Mouse (Mus musculus): ENCODE results near the gene Pcx. TPM values are rescaled to one million over a fixed set of nuclear protein-coding genes. Genes with fewer than 3 reads are reported as not detected.

Gene Pcx
- 24.8 and 25.2 TPM in 2 replicates for polyA plus RNA-seq (2016; fragmentation: Nextera tagmentation; extraction: Ambion mirVana)

- Histone ChIP-seq H3K27me3 (peaks cover 4% of the 10 kb centered on the region; the same call in 1 of the 2 replicates), H3K27ac (0 out of 2 replicates have a peak within 1 kb of the TSS, but pooled peaks have one; percentile 1), H3K4me3 (peak within 1 kb of the TSS; percentile 49), H3K4me2 (replicated peaks) (peak within 1 kb of the TSS; percentile 87), H3K36me3 (no peaks in the 10 kb centered on the region), H3K9me3 (replicated peaks) (no peaks in the 10 kb centered on the region), H3K4me1 (peaks cover 11% of the 10 kb centered on the region), H3K9ac (peak within 1 kb of the TSS; percentile 60)
- peak; percentile 100 for ATAC-seq (ENCODE audit: low FRiP score)
- under 1% methylated on average over 82 of the region's 82 CpGs for WGBS
Measured at GRCm38 (mm10) chr19:4509986-4510963, at the start of gene Pcx. TSS of gene Pcx (plus strand) at chr19:4510472.

- ATAC-seq (ENCODE audit: low FRiP score): no peak
- H3K27ac ChIP-seq: no peak overlapping the region
- H3K9ac ChIP-seq: no peak overlapping the region
- 92% methylated on average over 8 of the region's 8 CpGs for WGBS
- H3K27me3 ChIP-seq: no peaks in the 10 kb centered on the region
- H3K9me3 ChIP-seq (replicated peaks): no peaks in the 10 kb centered on the region
- no peak overlapping the region for H3K4me2 ChIP-seq (replicated peaks)
- no peaks in the 10 kb centered on the region for H3K4me1 ChIP-seq
- no peak overlapping the region for H3K4me3 ChIP-seq
- no peaks in the 10 kb centered on the region for H3K36me3 ChIP-seq
Measured at GRCm38 (mm10) chr19:4461981-4462380, 48.3 kb upstream of the Pcx start.

GRCm38 (mm10) chr19:4464666-4465065 is 45.6 kb upstream of the Pcx start:
- no peak for ATAC-seq (ENCODE audit: low FRiP score)
- no peak overlapping the region for H3K4me3 ChIP-seq
- no peak overlapping the region for H3K9ac ChIP-seq
- no peak overlapping the region for H3K4me2 ChIP-seq (replicated peaks)
- no peaks in the 10 kb centered on the region for H3K27me3 ChIP-seq
- H3K9me3 ChIP-seq (replicated peaks): no peaks in the 10 kb centered on the region
- H3K4me1 ChIP-seq: no peaks in the 10 kb centered on the region
- no peaks in the 10 kb centered on the region for H3K36me3 ChIP-seq
- WGBS: 85% methylated on average over 4 of the region's 4 CpGs
- H3K27ac ChIP-seq: no peak overlapping the region

- no peak for ATAC-seq (ENCODE audit: low FRiP score)
- Histone ChIP-seq H3K9ac (no peak overlapping the region), H3K9me3 (replicated peaks) (no peaks in the 10 kb centered on the region), H3K4me3 (no peak overlapping the region), H3K4me1 (no peaks in the 10 kb centered on the region), H3K27me3 (no peaks in the 10 kb centered on the region), H3K36me3 (no peaks in the 10 kb centered on the region), H3K27ac (no peak overlapping the region), H3K4me2 (replicated peaks) (no peak overlapping the region)
- WGBS: 28% methylated on average over 5 of the region's 5 CpGs
Measured at GRCm38 (mm10) chr19:4468363-4468762, 41.9 kb upstream of the Pcx start.

- H3K4me1 ChIP-seq: peaks cover 8% of the 10 kb centered on the region
- 93% methylated on average over 5 of the region's 5 CpGs for whole genome bisulfite sequencing
- no peak for ATAC-seq (ENCODE audit: low FRiP score)
Measured at GRCm38 (mm10) chr19:4473549-4473948, 36.7 kb upstream of the Pcx start.

GRCm38 (mm10) chr19:4474739-4475138 is 35.5 kb upstream of the Pcx start:
- Histone ChIP-seq H3K4me2 (replicated peaks) (no peak overlapping the region), H3K9ac (no peak overlapping the region), H3K9me3 (replicated peaks) (no peaks in the 10 kb centered on the region), H3K4me1 (peaks cover 8% of the 10 kb centered on the region), H3K27ac (no peak overlapping the region), H3K27me3 (peaks cover 47% of the 10 kb centered on the region), H3K36me3 (no peaks in the 10 kb centered on the region), H3K4me3 (no peak overlapping the region)
- no peak for ATAC-seq (ENCODE audit: low FRiP score)
- 51% methylated on average over 3 of the region's 3 CpGs for WGBS

More at GRCm38 (mm10) chr19:4473549-4473948, 36.7 kb upstream of the Pcx start:
- Histone ChIP-seq H3K27ac (no peak overlapping the region), H3K36me3 (no peaks in the 10 kb centered on the region), H3K9ac (no peak overlapping the region), H3K9me3 (replicated peaks) (no peaks in the 10 kb centered on the region), H3K27me3 (peaks cover 38% of the 10 kb centered on the region), H3K4me2 (replicated peaks) (no peak overlapping the region), H3K4me3 (no peak overlapping the region)

GRCm38 (mm10) chr19:4475224-4475925 is 34.9 kb upstream of the Pcx start:
- Histone ChIP-seq H3K4me2 (replicated peaks) (no peak overlapping the region), H3K36me3 (no peaks in the 10 kb centered on the region), H3K9ac (no peak overlapping the region), H3K27ac (no peak overlapping the region), H3K4me3 (no peak overlapping the region), H3K27me3 (peaks cover 50% of the 10 kb centered on the region), H3K9me3 (replicated peaks) (no peaks in the 10 kb centered on the region), H3K4me1 (peaks cover 8% of the 10 kb centered on the region)
- 73% methylated on average over 11 of the region's 11 CpGs for WGBS
- ATAC-seq (ENCODE audit: low FRiP score): no peak

GRCm38 (mm10) chr19:4476601-4477257 is 33.5 kb upstream of the Pcx start:
- ATAC-seq (ENCODE audit: low FRiP score): peak; percentile 79
- Histone ChIP-seq H3K4me1 (peaks cover 8% of the 10 kb centered on the region), H3K27me3 (peaks cover 50% of the 10 kb centered on the region), H3K4me3 (peak overlapping the region; percentile 55), H3K9me3 (replicated peaks) (no peaks in the 10 kb centered on the region), H3K4me2 (replicated peaks) (peak overlapping the region; percentile 96), H3K27ac (no peak overlapping the region), H3K36me3 (no peaks in the 10 kb centered on the region), H3K9ac (peak overlapping the region; percentile 64)
- under 1% methylated on average over 70 of the region's 70 CpGs for WGBS

GRCm38 (mm10) chr19:4477345-4478189 is 32.7 kb upstream of the Pcx start, which contains the start of gene Syt12:
TSS of gene Syt12 (minus strand) at chr19:4477447.
- ATAC-seq (ENCODE audit: low FRiP score): no peak
- Histone ChIP-seq H3K36me3 (no peaks in the 10 kb centered on the region), H3K4me3 (peak within 1 kb of the TSS; percentile 55), H3K27ac (no peak within 1 kb of the TSS), H3K4me2 (replicated peaks) (peak within 1 kb of the TSS; percentile 96), H3K4me1 (peaks cover 8% of the 10 kb centered on the region), H3K27me3 (peaks cover 50% of the 10 kb centered on the region), H3K9ac (peak within 1 kb of the TSS; percentile 64), H3K9me3 (replicated peaks) (no peaks in the 10 kb centered on the region)
- WGBS: 41% methylated on average over 21 of the region's 21 CpGs

- H3K9ac ChIP-seq: no peak overlapping the region
- peaks cover 8% of the 10 kb centered on the region for H3K4me1 ChIP-seq
- WGBS: 50% methylated on average over 1 of the region's 1 CpGs
- H3K9me3 ChIP-seq (replicated peaks): no peaks in the 10 kb centered on the region
- ATAC-seq (ENCODE audit: low FRiP score): no peak
- no peaks in the 10 kb centered on the region for H3K36me3 ChIP-seq
- H3K27me3 ChIP-seq: peaks cover 50% of the 10 kb centered on the region
- H3K4me2 ChIP-seq (replicated peaks): no peak overlapping the region
- H3K27ac ChIP-seq: no peak overlapping the region
- no peak overlapping the region for H3K4me3 ChIP-seq
Measured at GRCm38 (mm10) chr19:4478190-4478516, 32.1 kb upstream of the Pcx start.

GRCm38 (mm10) chr19:4480041-4480440 is 30.2 kb upstream of the Pcx start:
- WGBS: 91% methylated on average over 2 of the region's 2 CpGs

More at GRCm38 (mm10) chr19:4480041-4480440, 30.2 kb upstream of the Pcx start:
- no peaks in the 10 kb centered on the region for H3K9me3 ChIP-seq (replicated peaks)
- no peak for ATAC-seq (ENCODE audit: low FRiP score)
- H3K4me1 ChIP-seq: peaks cover 8% of the 10 kb centered on the region
- H3K27ac ChIP-seq: no peak overlapping the region
- no peak overlapping the region for H3K9ac ChIP-seq
- no peak overlapping the region for H3K4me2 ChIP-seq (replicated peaks)
- no peak overlapping the region for H3K4me3 ChIP-seq
- peaks cover 42% of the 10 kb centered on the region for H3K27me3 ChIP-seq
- no peaks in the 10 kb centered on the region for H3K36me3 ChIP-seq

Measured in hindbrain, embryonic 12.5 days (tissue).